Mouse (Mus musculus): Measurements from ENCODE around the gene Cntnap1.
"Not testable (repeated sequence)": the region's sequence is repeated elsewhere in the genome, so short reads cannot be mapped to it uniquely, and the experiment has no call there.

Gene Cntnap1

DNA sequence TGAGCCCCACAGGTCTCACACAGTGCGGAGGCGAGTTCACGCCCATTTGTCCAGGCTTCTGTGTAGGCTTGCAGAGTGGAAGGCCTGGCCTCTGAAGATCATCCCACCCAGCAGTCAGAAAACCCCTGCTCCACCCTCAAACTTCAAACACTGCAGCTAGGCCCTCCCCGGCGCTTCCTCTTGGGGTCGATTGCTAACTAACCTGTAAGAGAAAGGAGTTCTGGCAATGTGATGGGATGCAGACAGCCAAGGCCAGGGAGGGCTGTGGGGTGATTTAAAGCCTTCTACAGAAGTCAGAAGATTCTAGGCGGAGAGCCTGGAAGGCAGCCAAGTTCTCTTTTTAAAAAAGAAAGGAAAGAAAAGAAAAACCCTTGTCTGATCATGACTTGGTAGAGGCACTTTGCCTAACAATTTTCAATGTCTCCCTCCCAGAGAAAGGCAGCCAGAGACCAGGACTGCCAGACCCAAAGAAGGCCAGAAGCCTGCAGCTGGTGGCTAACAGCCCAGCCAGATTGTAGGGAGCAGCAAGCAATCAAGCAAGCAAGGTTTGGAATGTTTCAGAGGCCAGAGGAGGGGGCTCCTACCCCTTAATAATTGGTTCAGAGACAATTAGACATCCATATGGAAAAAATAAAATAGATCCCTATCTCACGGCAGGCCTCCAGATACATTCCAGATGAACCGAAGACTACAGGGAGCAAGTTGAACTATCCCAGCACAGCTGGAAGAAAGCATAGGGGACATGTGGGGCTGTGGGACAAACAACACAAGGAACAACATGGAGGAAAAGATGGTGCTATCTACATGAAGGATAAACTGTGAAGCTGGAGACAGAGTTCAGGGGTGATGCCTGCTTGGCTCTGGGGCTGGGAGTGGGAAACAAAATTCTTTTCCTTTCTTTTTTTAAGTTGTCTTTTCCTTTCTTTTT is 20.9 kb upstream of the Cntnap1 start:
- DNase-seq, result peak; percentile 28

DNA sequence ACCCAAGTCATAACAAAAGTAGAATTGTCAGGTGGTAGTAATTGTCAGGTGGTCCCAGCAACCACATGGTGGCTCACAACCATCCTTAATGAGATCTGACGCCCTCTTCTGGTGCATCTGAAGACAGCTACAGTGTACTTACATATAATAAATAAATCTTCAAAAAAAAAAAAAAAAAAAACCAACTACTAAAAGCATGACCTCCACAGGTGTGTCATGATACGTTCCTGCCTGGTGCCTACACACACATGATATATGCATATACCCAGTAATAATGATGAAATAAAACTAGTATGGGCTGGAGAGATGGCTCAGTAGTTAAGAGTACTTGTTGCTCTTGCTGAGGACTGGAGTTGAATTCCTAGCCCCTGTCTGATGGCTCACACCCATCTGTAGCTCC is 19.3 kb upstream of the Cntnap1 start:
- DNase-seq, result no peak

- DNase-seq, result no peak
Observed at GRCm38 (mm10) chr11:101152825-101153224, 17.5 kb upstream of the Cntnap1 start.

DNA sequence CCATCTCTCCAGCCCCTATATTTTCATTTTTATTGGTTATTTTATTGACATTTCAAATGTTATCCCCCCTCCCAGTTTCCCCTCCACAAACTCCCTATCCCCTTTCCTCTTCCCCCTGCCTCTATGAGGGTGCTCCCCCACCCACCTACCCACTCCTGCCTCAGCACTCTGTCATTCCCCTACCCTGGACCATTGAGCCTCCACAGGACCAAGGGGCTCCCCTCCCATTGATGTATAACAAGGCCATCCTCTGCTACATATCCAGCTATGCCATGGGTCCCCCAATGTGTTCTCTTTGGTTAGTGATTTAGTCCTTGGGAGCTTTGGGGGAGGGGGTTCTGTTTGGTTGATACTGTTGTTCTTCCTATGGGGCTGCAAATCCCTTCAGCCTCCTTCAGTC is 15.7 kb upstream of the Cntnap1 start:
- DNase-seq, result no peak

GRCm38 (mm10) chr11:101155151-101155550 is 15.2 kb upstream of the Cntnap1 start:
- no peak for DNase-seq

DNA sequence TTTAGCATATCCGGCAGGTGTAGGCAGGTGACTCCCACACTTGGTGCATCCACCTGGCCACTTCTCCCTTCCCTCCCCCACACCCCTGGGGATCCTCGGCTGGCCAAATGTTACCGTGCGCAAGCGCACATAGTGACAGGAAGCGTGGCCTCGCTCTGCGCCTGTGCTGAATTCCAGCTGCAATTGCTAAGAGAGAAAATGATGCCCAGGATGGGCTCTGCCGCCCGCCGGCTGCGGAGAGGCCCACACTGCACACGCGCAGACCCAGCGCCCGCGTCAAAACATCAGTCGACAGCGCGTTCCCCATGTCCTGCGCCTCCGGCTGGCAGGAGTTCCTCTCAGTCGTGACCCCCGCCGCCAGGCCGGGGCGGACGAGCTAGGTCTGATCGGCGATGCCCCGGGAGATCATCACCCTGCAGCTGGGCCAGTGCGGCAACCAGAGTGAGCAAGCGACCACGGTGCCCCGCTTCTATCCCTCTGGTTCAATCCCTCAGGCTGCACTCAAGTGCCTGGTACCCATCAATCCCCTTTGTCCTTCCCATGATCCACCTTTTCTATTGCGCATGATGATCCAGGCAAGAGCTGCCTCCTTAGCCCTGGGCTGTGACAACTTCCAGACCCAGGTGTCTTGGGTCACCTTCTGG is 14.5 kb upstream of the Cntnap1 start, which contains the start of gene Tubg2:
Gene Tubg2 (plus strand): TSS at position 180 of the 644 bp plus-strand sequence.
- peak; percentile 32 for DNase-seq

GRCm38 (mm10) chr11:101160151-101160550 is 10.2 kb upstream of the Cntnap1 start:
- DNase-seq, result not testable (repeated sequence)

DNA sequence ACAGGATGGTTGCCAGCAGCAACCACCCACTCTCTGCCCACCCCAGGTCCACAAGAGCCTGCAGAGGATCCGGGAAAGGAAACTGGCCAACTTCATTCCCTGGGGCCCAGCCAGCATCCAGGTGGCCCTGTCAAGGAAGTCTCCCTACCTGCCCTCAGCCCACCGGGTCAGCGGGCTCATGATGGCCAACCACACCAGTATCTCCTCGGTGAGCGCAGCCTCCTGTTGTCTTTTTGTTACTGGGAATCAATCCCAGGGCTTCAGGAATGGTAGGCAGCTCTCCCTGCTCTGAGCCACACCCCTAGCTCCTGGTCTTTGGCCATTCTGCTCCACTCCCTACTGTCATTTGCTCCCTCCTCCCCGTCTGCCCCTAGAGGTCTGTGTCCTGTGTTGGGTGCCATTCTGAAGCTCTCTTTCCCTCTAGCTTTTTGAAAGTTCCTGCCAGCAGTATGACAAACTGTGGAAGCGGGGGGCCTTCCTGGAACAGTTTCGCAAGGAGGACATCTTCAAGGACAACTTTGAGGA is 9.3 kb upstream of the Cntnap1 start:
- DNase-seq, result not testable (repeated sequence)

DNA sequence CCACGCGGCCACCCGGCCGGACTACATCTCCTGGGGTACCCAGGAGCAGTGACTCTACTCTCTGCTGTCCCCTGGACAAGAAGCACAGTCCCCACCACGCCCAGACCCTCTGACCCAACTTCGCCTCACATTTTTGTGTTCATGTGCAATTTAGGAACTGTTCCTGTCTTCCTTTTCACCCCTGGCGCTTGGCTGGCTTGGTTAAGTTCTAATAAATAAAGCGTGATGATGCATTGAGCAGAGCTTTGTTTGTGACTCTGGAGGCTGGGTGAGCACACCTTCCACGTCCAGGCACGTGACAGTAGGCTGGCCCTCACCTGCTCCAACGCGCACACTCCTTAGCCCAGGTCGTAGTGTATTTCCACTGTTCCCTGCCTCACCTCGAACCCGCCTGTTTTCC is 8.8 kb upstream of the Cntnap1 start:
- DNase-seq, result no peak

GRCm38 (mm10) chr11:101162301-101162700 is 8.0 kb upstream of the Cntnap1 start:
- DNase-seq, result no peak

GRCm38 (mm10) chr11:101162772-101163171 is 7.6 kb upstream of the Cntnap1 start:
- no peak for DNase-seq

- no peak for DNase-seq
Observed at GRCm38 (mm10) chr11:101163476-101164350, 6.6 kb upstream of the Cntnap1 start.

DNA sequence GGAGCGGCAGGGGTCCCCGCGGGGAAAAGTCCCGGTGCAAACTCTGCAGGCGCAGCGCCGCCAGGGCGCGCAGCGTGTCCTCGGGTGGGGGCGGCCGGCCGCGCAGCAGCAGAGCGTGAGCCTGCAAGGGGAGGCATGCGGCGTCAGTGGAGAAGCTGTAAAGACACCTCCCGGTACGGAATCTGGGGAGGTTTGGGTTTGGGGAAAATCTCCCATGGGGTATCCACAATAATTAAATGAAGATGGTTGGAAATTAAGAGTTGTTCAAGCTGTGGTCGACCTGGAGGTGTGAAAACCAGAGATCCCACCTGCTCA is 6.0 kb upstream of the Cntnap1 start:
- no peak for DNase-seq

- DNase-seq, result peak; percentile 42
Observed at GRCm38 (mm10) chr11:101164677-101165580, 5.4 kb upstream of the Cntnap1 start.

- no peak for DNase-seq
Observed at GRCm38 (mm10) chr11:101166357-101166756, 4.0 kb upstream of the Cntnap1 start.

- DNase-seq, result no peak
Observed at GRCm38 (mm10) chr11:101167211-101167962, 2.9 kb upstream of the Cntnap1 start.

- DNase-seq, result no peak
Observed at GRCm38 (mm10) chr11:101167963-101168300, 2.4 kb upstream of the Cntnap1 start.

DNA sequence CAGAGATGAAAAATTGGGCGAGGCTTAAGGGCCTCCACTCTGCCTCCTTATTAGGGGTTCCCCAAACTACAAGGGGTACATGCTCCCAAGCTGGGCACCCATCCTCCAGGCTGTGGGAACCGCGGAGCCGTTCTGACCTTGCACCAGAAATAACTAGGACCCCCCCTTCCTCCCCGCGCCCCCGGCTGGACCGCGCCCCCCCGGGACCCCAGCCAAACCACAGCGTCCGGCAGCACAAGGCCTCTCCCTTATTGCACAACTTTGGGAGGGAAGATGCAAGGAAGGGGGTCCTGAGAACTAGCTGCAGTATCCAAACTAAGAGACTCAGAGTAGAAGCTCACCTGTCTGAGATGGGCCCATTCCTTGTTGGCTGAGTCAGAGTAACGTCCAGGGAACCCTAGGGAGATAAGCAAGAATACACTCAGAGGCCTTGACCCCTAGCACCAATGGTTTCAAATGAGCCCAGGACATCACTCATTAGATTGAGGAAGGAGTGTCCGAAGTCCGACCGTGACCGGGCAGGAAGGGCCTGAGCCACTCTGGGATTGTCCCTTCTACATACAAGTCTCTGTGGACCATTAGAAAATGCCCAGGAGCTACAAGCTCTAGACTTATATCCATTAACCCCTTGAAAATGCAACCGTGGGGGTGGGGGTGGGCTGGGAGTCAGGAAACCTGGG is 1.9 kb upstream of the Cntnap1 start:
- DNase-seq, result no peak

- no peak for DNase-seq
Observed at GRCm38 (mm10) chr11:101169301-101170107, 819 bp upstream of the Cntnap1 start.
